Mouse (Mus musculus): ENCODE measurements around the gene Pank3. TPM values are rescaled to one million over a fixed set of nuclear protein-coding genes. Genes with fewer than 3 reads are reported as not detected.

The Pank3 gene
- 10 to 100 TPM; 56.5 to 57.0 TPM for total RNA-seq (2021)

DNA sequence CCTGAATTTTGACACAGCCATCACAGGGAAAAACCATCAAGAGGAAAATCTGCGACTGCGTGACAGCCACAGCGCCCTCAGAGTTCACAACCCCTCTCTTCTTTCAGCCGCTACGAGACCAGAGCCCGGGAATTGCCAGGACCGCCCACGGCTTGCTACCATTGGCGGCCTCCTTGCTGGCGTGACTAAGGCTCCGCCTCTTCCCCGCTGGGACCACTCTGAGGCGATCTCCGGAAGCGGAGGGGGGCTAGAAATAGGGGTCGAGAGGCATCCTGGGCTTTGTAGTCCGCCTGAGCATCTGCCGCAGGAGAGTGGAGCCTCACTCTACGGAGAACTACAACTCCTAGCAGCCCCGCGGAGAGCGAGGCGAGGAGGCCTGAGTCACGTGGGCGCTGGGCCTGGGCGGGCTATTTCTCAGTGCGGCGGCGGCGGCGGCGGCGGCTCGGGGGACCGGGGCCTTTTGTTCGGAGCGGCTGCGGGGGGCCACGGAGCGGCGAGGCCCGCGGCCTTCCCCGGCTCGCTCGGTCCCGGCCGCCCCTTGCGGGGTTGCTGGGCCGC lies at the start of gene Pank3:
TSS of gene Pank3 (plus strand) at position 297 of the 558 bp plus-strand sequence.
- intact Hi-C loops (cut with DNase I), result no loop called here
- DNase-seq (ENCODE audit: extremely low spot score in 1 of 2, low spot score in 2 of 2), result peak; percentile 98 to 99

DNA sequence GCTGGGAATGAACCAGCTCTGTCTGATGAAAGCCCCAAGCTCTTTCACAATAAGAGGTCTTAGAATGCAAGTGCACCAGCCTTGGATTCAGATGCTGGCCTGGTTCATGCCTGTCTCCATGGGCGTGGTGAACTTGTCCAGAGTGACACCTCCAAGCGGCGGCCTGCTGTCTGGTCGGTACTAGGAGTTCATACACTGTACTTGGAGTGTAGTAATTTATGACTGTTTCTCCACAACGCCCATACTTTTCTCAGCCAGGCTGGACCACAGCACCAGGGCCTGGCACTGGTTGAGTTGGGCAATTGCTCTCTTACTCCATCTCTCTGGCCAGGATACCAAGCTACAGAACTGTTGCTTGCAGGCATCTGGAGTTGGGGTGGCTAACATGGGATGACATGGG lies 45.4 kb upstream of the Pank3 start:
- intact Hi-C loops (cut with DNase I), result no loop called here
- DNase-seq (ENCODE audit: extremely low spot score in 1 of 2, low spot score in 2 of 2), result no peak

DNA sequence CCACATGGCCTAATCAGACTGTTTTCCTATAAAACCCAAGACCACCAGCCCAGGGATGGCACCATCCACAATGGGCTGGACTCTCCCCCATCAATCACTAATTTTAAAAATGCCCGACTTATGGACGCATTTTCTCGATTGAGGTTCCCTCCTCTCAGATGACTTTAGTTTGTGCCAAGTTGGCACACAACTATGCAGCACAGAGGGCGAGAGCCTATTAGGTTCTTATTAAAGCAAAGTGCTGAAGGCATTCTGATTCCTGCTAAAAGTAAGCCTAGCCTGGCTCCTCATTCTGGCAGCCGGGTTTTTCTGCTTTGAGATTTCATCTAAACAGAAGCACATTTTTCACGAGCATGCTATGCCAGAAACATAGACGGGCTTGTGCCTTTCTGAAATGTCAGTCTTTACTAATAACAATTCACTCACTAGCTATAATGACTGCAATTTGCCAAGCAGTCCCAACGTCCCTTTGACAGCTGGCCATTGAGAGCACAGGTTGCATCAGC lies 42.9 kb upstream of the Pank3 start:
- intact Hi-C loops (cut with DNase I), result no loop called here
- no peak for DNase-seq (ENCODE audit: extremely low spot score in 1 of 2, low spot score in 2 of 2)

DNA sequence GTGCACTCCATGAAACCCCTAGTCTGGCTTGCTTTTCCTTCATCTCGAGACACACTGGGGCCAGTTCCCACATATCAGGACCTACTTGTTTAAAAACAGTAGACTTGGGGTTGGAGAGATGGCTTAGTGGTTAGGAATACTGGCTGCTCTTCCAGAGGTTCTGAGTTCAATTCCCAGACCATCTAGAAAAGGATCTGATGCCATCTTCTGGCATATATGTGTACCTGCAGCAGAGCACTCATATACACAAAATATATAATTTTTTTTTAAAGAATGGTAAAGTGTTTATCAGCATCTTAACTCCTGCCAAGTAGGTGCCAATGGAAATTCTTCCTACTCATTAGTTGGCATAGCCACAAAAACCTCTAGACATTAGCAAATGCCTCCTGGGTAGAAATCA lies 41.1 kb upstream of the Pank3 start:
- no peak for DNase-seq (ENCODE audit: extremely low spot score in 1 of 2, low spot score in 2 of 2)
- intact Hi-C loops (cut with DNase I), result no loop called here

DNA sequence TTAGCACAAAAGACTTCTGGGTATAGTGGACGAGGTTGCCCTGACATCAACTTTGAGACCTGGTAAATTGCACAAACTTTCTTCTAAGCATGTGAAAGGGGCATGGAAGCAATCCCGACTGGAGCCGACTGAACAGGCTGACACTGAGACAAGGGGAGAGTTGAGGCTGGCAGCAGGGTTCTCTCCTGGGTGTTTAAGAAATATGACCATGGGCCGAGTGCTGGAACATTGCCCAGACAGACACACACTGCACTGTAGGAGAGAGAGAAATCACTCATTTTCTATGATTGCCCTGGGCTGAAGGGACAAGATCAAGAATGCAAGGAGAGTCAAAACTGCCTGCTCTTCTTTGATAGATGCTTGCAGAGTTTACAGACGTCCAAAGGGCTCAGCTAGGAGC lies 40.1 kb upstream of the Pank3 start:
- DNase-seq (ENCODE audit: extremely low spot score in 1 of 2, low spot score in 2 of 2), result no peak
- intact Hi-C loops (cut with DNase I), result no loop called here

GRCm38 (mm10) chr11:35732366-35732765 lies 36.9 kb upstream of the Pank3 start:
- DNase-seq (ENCODE audit: extremely low spot score in 1 of 2, low spot score in 2 of 2), result no peak

DNA sequence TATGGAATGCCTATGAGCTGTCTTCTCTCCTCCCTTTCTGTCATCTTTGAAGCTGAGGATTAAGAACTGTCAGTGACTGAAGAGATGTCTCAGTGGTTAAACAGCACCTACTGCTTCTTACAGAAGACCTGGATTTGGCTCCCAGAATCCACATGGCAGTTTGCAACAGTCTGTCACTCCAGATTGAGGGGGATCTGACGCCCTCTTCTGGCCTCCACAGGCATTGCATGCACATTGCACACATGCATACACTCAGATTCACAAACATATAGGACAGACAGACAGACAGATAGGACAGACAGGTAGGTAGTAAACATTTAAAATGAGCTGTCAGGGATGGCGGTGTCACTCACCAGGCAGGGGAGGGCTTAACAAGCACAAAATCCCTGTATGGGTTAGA lies 32.5 kb upstream of the Pank3 start:
- no peak for DNase-seq (ENCODE audit: extremely low spot score in 1 of 2, low spot score in 2 of 2)
- intact Hi-C loops (cut with DNase I), result no loop called here

More at GRCm38 (mm10) chr11:35732366-35732765, 36.9 kb upstream of the Pank3 start:
- intact Hi-C loops (cut with DNase I), result no loop called here

DNA sequence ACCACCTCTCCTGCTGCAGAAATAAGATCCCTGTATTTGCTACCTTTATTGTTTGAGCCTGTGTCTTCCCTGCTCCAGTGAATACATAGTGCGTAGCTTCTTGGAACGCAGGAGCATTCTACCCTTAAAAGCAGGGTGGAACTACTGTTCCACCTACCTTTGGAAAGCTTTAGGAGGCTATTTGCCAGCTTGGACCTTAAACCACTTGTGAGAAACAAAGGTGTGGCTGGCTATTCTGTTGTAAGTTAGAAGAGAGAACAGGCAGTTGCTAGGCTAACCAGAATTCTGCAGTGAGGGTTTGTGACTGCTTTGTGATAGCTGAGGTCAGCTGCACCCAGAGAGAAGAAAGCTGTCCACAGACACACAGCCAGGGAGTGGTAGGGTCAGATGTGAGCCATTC lies 32.0 kb upstream of the Pank3 start:
- no peak for DNase-seq (ENCODE audit: extremely low spot score in 1 of 2, low spot score in 2 of 2)
- intact Hi-C loops (cut with DNase I), result no loop called here

- intact Hi-C loops (cut with DNase I), result no loop called here
- DNase-seq (ENCODE audit: extremely low spot score in 1 of 2, low spot score in 2 of 2), result no peak
These were observed 31.2 kb upstream of the Pank3 start for GRCm38 (mm10) chr11:35738102-35738501.

- intact Hi-C loops (cut with DNase I), result no loop called here
- peak in 1 of 2 experiments; percentile 29 for DNase-seq (ENCODE audit: extremely low spot score in 1 of 2, low spot score in 2 of 2)
These were observed 25.7 kb upstream of the Pank3 start for GRCm38 (mm10) chr11:35743586-35743985.

- DNase-seq (ENCODE audit: extremely low spot score in 1 of 2, low spot score in 2 of 2), result no peak
- intact Hi-C loops (cut with DNase I), result no loop called here
These were observed 24.7 kb upstream of the Pank3 start for GRCm38 (mm10) chr11:35744571-35744970.

DNA sequence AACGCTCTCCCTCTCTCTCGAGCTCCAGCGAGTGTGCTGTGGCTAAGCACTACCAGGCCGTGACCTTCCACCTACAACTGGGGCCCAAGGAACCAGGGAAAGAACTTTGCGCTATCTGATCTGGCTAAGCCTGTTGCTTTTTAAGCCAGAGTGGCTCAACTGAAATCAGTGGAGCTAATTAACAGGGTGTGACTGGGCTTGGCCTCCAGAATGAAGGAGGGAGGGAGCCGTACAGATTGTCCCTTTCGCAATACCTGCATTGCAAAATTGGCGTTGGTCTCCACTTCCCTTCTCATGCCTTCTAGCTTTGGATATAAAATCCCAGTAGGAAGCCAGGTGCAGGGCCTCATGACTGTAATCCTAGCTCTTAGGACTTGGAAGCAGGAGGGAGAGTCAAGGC lies 18.7 kb upstream of the Pank3 start:
- DNase-seq (ENCODE audit: extremely low spot score in 1 of 2, low spot score in 2 of 2), result no peak
- intact Hi-C loops (cut with DNase I), result no loop called here

- no peak for DNase-seq (ENCODE audit: extremely low spot score in 1 of 2, low spot score in 2 of 2)
- intact Hi-C loops (cut with DNase I), result no loop called here
These were observed 14.3 kb upstream of the Pank3 start for GRCm38 (mm10) chr11:35754906-35755418.

DNA sequence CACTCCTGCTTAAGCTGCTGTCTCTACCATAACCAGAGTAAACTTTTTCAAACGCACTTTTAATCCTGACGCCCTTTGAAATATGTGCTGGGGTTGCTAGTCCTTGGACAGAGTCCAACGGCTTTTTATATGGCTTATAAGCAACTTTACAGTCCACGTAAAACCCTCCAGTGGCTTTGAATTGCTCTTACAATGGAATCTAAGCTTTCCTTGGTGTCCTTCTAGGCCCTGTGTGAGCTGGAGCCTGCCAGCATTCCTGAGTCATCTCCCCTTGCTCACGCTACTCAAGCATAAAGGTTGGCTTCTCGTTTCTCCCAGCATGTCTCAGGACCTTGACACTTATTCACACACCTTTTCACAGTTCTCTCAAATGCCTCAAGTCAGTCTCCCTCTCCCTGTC lies 13.7 kb upstream of the Pank3 start:
- intact Hi-C loops (cut with DNase I), result no loop called here
- no peak for DNase-seq (ENCODE audit: extremely low spot score in 1 of 2, low spot score in 2 of 2)

DNA sequence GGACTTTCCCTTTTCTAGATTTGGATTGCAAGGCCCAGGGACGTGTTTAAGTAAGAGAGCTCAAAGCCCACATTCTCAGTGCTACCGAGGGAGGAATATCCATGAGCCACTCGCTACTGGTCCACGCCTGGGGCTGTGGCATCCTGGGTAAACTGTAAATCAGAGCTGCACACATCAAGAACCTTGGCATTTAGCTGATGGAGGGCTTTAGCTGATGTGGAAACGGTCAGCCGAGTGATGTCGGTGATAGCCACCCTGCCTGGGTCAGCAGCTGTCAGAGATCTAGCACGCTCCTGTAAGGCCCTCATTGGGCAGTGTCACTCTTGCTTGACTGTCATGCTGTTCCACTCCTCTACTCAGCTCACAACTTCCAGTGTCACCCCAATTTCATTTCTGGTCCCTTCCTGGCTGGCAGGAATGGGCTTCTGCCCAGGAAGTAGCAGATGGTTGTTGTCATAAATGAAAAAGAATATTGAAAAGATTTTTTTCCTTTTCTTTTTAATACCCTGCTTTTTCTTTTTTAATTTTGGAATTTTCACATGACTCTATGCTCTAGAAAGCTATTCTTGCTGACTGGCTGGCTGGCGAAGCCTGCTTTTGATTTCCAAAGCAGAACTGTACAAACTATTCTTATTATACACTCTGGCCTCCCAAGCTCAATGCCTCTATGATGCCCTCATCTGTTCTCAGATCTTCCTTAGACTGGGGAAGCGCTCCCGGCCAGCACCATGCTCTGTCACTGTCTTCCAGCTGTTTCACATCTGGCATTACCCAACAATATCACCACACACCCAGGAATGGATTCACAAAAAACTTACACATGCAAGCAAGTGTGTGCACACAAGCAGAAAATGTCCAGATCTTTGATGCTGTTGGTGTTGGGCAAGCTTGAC lies 12.6 kb upstream of the Pank3 start:
- no peak for DNase-seq (ENCODE audit: extremely low spot score in 1 of 2, low spot score in 2 of 2)
- intact Hi-C loops (cut with DNase I), result no loop called here

DNA sequence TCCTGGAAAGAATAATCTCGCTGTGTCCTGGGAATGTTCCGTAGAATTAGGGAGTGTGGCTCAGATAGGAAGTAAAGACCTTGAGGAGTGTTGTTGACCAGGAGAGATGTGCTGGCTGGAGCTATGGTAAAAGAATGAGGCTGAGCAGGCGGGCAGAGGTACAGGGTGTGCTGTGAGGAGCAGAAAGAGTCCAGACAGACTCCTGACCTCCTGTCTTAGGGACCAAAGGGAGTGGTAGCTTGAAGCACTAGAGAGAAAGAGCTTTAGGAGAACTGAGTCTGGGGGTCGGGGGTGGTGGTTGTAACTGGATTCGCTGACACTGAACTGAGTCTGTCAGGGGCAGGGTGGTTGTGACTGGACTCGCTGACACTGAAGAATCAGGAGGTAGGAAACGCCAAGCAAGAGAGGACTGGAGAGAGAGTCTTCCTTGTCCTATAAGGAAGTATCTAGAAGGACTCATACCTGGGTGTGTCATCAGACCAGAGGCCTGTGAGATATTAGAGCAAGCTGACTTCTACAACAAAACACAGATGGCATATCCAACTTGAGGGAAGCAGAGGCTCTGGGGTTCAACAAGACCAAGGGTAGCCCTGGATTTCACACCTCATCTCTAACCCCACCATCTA lies 9.2 kb upstream of the Pank3 start:
- no peak for DNase-seq (ENCODE audit: extremely low spot score in 1 of 2, low spot score in 2 of 2)
- intact Hi-C loops (cut with DNase I), result no loop called here

DNA sequence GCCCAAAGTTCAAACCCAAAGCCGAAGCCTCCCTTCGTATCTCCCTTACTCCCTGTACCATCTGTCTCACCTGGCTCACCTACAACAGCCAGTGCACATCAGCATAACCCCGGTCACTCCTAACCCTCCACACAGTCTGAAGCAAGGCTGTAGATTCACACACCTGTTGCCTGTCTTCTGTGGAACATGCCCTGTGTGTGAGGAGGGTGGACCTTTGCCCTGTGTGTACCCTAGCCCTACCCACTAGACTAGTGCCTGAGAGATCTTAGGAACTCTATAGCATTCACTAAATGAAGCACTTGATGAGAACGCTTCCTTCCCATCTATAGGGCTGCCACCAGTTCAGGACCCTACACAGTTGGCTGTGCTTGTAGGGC lies 8.7 kb upstream of the Pank3 start:
- DNase-seq (ENCODE audit: extremely low spot score in 1 of 2, low spot score in 2 of 2), result no peak
- intact Hi-C loops (cut with DNase I), result no loop called here

- intact Hi-C loops (cut with DNase I), result no loop called here
These were observed 2.4 kb upstream of the Pank3 start for GRCm38 (mm10) chr11:35766845-35767244.

GRCm38 (mm10) chr11:35769746-35770437 lies 608 bp downstream of the Pank3 start:
- intact Hi-C loops (cut with DNase I), result no loop called here

More at GRCm38 (mm10) chr11:35766845-35767244, 2.4 kb upstream of the Pank3 start:
- DNase-seq (ENCODE audit: extremely low spot score in 1 of 2, low spot score in 2 of 2), result no peak

More at GRCm38 (mm10) chr11:35769746-35770437, 608 bp downstream of the Pank3 start:
- DNase-seq (ENCODE audit: extremely low spot score in 1 of 2, low spot score in 2 of 2), result peak; percentile 45 to 87
